Mouse (Mus musculus) retina, postnatal 7 days (tissue): ENCODE results near the gene Spata31d1a.
"Not testable (repeated sequence)": the region's sequence is repeated elsewhere in the genome, so short reads cannot be mapped to it uniquely, and the experiment has no call there.

ENCODE experiments used
- DNase-seq: peaks from one replicate; pipeline ENCODE4 v3.0.0-alpha.2; 2012; ENCODE audit warnings: low read depth, low spot score

Gene Spata31d1a

GRCm38 (mm10) chr13:59710230-59710629 is at the start of gene Spata31d1a:
Gene Spata31d1a, minus strand, starts transcription at chr13:59710330.
- DNase-seq = no peak

DNA sequence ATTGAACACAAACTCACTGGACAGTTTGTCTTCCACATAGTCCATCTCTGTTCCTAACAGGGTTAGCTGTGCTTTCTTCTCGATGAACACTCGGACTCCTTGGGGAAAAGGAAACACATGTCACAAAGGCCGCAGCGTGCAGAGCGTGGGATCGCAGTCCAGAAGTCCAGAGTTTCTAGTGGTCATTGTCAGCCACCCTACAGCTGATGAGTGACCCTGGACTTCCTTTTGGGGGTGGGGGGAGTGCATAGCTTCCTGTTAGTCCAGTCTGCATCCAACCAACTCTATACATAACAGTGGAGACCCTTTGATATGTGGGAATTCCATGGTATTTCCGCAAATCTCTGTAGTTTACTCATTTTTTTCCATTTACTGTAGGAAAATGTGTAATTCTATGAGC is 46.8 kb upstream of the Spata31d1a start:
- no peak for DNase-seq

GRCm38 (mm10) chr13:59750310-59750709 is 40.2 kb upstream of the Spata31d1a start:
- no peak for DNase-seq

DNA sequence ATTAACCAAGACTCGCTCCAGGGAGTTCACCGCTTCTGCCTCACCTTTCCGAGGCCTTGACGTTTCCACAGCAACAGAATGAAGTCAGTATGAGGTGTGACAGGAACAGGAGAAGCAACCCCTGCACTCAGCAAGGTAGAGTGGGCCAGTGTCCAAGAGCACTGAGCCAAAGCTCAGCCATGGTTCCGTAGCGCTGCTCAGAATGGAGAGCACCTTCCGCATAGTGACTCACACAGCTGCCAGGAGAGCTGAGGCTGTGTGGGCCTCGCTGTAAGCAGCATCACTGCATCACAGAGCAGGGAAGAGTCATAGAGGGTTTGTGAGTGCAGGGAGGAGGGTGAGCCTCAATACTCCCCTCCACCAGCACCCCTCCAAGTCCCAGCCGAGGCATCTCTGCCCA is 36.6 kb upstream of the Spata31d1a start, which contains the start of gene 1700014D04Rik:
1700014D04Rik (minus strand) TSS at position 42 of the 400 bp plus-strand sequence.
- no peak for DNase-seq

DNA sequence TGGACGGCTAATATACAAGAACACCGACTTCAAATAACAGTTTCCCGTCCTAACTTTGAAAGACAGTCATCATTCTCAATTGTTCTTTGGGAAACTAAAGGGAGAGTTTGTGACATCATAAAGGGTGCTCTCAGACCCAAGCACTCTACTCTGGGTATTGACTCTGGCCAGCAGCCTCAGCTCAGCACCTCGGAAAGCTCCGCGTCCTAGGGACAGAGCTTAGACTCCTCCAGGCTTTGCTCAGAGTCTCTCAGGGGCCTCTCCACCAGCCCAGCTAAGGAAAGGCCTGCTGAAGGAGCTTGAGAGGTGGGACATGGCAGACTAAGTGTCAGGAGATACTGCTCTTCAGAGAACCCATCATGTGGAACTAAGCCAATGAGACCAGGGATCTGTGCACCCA is 36.0 kb upstream of the Spata31d1a start:
- no peak for DNase-seq

DNA sequence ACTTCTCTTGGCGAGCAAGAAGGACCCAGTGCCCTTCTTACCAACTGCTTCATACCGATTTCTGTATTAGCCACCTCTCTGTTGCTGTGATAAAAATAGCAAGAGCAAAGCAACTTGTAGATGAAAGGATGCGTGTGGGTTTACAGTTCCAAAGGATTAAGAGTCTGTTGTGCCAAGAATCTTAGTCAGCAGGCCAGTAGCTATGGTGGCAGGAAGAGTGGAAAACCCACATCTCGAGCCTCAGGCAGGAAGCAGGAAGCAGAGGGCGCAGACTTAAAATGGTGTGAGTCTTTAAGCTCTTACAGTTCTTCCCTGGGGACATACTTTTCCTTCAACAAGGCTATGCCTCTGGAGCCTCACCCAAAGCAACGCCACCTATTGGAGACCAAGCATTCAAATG is 35.3 kb upstream of the Spata31d1a start:
- no peak for DNase-seq

- DNase-seq = no peak
Observed at GRCm38 (mm10) chr13:59741697-59742096, 31.6 kb upstream of the Spata31d1a start.

DNA sequence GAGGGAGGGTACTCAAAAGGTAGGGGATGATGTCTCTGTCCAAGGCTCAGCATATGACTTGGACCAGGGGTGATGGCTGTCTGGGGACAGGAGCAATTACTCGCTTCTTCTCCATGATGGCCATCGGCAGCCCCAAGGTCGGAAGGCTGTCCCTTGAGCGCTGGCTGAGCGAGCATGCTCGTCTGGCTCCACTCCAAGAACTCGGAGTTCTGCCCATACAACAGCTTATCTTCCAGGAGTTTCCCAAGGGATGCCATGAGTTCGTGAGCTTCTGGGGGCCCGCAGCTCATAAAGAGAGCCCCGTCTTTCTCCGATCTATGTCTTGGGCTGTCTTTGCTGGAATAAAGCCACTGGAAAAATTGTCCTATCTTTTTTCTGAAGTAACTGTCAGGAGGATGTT is 31.0 kb upstream of the Spata31d1a start:
- DNase-seq = no peak

- no peak for DNase-seq
Observed at GRCm38 (mm10) chr13:59739397-59739796, 29.3 kb upstream of the Spata31d1a start.

GRCm38 (mm10) chr13:59738455-59738854 is 28.3 kb upstream of the Spata31d1a start:
- no peak for DNase-seq

DNA sequence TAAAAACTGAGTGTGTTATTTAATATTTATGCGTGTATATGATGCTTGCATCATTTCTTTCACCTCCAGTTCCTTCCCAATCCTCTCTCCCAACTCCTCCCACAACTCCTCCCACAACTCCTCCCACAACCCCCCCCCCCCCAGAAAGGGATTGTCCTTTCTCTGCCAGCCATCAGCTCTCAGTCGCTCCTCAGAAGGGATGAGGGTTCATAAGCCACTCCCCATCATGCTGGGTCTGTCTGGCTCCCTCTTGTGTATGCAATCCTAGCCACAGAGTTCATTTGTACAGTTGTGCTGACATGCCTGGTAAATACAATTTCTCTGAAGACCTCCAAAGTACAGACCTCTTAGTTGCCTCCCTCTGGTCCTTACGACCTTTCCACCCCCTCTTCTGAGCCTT is 25.1 kb upstream of the Spata31d1a start:
- peak; percentile 34 for DNase-seq

DNA sequence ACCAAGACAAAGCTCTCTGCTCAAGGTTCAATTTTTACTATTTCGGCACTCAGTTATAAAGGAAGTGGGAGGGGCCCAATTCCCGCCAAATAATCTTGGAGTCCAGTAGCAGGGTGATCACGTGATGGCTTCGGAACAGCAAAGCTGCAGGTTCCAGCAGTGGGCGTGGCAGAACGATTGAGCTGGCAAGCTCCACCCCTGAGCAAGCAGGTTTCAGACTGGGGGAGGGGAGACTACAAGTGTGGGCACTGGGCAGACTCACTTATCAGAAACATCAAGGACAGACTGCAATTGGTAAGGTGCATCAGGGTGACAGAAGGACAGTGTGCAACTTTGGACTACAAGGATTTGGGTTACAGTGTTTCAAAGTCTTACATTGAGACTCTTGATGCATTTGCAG is 24.2 kb upstream of the Spata31d1a start:
- DNase-seq = not testable (repeated sequence)

GRCm38 (mm10) chr13:59733936-59734335 is 23.8 kb upstream of the Spata31d1a start:
- no peak for DNase-seq

- DNase-seq = no peak
Observed at GRCm38 (mm10) chr13:59731652-59732051, 21.5 kb upstream of the Spata31d1a start, which contains the start of gene Spata31d1d. Gene Spata31d1d, minus strand, starts transcription at chr13:59731752.

DNA sequence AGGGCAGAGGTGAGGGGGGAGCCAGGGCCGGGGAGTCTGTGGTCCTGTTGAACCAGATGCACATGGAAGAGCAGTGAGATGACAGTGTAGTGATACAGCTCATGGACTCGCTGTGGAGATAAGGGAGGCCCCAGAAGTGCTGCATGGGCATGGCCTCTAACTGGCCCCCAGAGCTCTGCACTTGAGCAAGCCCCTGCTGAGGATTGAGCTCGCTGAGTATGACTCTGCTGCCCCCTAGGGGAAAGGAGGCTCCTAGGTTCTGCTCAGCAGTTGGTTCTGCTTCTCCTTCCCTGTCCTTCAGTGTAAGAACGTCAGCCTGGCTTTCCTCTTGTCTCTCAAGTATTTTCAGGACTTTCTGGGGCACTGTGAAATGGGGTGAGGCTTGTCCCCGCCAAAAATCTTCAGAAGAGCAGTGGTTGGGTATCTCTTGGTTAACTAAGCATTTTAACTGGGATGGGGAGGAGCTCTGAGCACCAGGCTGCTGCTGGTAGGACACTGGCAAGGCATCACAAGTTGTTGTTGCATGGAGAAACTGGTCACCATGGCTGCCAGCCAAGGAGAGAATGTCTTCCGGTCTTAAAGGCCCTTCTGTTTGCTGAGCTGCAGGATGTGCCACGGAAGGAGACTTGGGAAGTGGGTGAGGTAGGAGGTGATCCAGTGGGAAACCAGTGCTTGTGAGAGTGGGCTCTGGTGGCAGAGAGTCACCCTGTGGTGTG is 18.4 kb upstream of the Spata31d1a start:
- DNase-seq = peak; percentile 79

DNA sequence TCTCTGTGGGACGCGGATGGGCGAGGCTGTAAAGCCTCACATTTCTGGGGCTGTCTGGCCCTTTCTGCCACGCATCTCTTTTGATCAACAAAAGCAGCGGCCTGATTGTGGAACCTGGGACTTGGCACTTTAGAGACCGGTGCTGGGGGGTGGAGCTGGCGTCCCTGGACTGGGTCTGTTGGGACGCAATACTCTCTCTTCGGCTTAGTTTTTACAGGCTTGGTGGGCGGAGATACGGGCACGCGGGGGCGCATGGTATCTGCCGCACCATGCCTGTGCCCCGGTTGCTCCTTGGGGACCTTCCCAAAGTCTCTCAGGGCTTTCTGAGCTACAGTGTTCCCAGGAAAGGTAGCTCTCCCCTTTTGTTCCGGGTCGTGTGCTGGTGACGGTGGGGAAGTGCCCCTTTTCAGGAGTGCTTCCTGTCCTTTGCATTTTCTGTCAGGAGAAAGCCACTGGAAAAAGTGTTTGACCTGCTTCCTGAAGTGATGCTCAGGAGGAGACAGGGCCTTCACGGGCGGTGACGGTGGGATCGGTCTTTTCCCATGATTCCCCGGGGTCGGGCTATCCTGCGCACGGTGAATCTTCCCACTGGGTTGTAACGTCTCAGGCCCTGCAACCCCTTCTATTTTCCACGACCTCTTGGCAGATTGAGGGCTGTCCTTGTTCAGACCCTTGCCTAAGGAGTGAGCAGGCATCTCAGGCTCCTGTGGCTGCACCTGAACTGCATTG is 16.2 kb upstream of the Spata31d1a start:
- DNase-seq = no peak

- DNase-seq = not testable (repeated sequence)
Observed at GRCm38 (mm10) chr13:59722089-59722488, 12.0 kb upstream of the Spata31d1a start.

DNA sequence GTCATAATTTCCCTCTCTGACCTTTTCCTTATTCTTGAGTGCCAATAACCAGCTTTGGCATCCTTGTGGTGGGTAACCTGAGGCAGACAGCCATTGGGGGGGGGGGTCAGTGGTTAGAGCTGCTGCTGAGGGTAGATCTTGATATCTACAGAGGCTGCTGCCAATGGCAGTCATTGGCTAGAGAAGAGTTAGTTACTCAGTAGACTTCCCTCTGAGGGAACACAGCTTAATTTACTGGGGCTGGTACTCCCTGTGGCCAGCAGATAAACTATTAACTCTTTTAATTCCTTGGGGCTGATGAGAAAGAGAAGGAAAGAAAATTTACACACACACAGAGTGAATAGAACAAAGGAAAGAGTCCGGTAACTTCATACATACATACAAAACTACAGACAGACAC is 9.3 kb upstream of the Spata31d1a start:
- DNase-seq = no peak

GRCm38 (mm10) chr13:59718857-59719440 is 8.8 kb upstream of the Spata31d1a start:
- DNase-seq = not testable (repeated sequence)

DNA sequence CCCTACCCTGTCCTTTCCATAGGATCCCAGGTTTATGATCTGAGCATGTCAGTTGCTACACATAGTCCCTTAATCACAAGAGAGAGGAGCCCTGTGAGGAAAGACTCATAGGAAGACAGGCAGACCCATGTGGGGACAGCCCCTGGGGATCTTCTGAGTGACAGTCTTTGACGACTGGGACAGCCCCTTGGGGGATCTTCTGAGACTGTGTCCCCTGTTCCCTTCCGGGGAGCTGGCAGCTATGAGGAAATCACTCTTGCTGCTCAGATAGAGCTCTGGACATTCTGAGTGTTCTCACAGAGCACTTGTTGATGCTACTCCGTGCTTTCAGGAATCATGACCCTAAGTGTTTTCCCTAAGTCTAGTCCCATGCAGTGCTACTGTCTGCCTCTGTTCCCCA is 3.6 kb upstream of the Spata31d1a start:
- no peak for DNase-seq

DNA sequence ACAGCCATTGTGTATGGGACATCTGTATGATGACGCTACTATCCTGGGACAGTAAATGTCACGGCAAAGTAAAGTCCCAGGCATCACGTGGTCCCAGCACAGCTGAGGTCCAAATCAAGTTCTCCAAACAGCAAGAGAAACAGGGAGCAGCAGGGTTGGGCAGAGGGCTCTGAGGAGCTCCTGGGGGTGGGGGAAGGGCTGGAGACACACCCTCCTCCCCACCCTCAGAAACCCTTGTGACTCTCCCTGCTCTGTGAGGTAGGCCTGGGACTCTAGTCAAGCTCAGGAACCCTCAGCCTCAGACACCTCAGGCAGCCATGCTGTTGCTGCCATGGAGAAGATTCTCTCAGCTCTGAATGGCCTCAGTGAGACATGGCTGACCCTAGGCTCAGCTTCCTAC is 1.9 kb upstream of the Spata31d1a start, which contains the start of gene Spata31d1b:
Spata31d1b (plus strand) TSS at position 301 of the 400 bp plus-strand sequence.
- not testable (repeated sequence) for DNase-seq

- DNase-seq = no peak
Observed at GRCm38 (mm10) chr13:59704562-59704961, 5.6 kb downstream of the Spata31d1a start.
